1 mouse cellular context compared by ENCODE assay signal in genomic region chr15:98982100-98982499, GRCm38 (mm10).
TF ChIP-seq lines count a peak whose summit lies in the region.

No protein-coding gene starts in this region.

TF ChIP-seq in CH12.LX, 34 proteins besides CTCF, POLR2A, EP300 and RAD21:
- TF ChIP-seq MAFK (IDR thresholded peaks at IDR 0.05; ENCODE audit: insufficient replicate concordance, low read length) (peak; percentile 68; the same call in 1 of the 2 replicates), USF2 (conservative IDR thresholded peaks at IDR 0.05; ENCODE audit: low read depth, low read length) (no peak), ZC3H11A (IDR thresholded peaks at IDR 0.05; ENCODE audit: low read depth, low read length) (no peak), POLR2AphosphoS2 (IDR thresholded peaks at IDR 0.05; ENCODE audit: low read depth, low read length) (no peak)
TF ChIP-seq in CH12.LX: peak in this region for 1.
